Mouse (Mus musculus): ENCODE results near the gene Clns1a. TPM values are rescaled to one million over a fixed set of nuclear protein-coding genes. Genes with fewer than 3 reads are reported as not detected.
A peak's percentile ranks its signal among the peaks of the same experiment; 100 is the strongest.

The Clns1a gene
- total RNA-seq, 2 experiments from 2014 or later = 73.5 to 76.9 TPM

DNA sequence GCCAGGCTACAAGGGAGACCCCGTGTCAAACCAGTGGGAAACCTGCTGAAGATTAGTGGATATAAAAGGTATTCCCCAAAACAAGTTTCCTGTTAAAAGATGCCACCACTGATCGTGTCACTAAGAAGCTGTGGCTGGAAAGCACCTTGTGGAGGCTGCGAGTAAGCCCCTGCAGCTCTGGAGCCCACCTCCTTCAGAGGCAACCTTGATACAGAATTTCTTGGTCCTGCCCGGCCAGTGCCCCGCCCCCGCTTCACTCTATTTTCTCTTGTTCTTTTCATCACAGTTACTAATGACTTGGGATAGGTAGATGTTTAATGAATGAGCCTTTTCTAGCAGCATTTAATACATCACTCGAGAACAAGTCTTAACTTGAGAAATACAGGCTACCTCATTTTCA lies 29.6 kb downstream of the Clns1a start:
- DNase-seq (ENCODE audit: low spot score in 2 of 2) = no peak

GRCm38 (mm10) chr7:97726778-97727177 lies 30.3 kb downstream of the Clns1a start:
- no peak for DNase-seq (ENCODE audit: low spot score in 2 of 2)

DNA sequence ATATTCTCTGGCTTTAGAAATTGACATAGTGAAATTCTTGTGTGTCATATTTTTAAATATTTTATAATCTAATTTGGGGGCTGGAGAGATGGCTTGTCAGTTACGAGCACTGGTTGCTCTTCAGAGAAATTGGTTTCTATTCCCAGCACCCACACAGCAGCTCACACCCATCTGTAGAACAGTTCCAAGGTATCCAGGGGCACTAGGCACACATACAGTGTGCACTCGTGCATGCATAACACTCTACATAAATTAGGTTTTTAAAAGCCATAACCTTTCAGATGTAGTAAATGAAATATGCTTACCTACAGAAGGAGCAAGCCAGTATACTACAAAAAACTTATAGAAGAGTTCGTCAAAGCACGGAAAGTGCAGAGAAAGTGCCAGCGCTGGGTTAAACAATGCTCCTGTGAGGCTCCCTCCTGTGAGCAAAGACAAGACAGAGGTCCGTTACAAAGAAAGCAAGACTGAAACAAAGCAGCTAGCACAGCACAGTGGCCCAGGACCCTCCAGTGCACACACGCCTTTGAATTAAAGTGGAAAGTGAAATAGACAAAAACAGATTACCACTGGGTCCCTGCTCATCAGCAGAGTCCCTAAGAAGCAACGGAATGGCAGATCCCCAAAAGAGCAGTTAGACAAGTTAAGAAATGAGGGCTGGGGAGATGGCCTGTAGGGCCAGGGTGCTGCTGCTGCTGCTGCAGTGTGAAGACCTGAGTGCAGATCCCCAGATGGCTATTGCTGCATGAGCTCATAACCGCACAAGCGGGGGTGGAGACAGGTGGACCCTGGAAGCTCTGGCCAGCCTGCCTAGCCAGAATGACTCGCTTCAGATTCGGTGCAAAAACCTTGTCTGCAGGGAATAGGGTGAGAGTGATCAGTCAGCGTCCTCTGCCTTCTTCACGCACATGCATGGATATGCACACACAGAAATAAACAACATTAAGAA lies 32.5 kb downstream of the Clns1a start:
- DNase-seq (ENCODE audit: low spot score in 2 of 2) = no peak

DNA sequence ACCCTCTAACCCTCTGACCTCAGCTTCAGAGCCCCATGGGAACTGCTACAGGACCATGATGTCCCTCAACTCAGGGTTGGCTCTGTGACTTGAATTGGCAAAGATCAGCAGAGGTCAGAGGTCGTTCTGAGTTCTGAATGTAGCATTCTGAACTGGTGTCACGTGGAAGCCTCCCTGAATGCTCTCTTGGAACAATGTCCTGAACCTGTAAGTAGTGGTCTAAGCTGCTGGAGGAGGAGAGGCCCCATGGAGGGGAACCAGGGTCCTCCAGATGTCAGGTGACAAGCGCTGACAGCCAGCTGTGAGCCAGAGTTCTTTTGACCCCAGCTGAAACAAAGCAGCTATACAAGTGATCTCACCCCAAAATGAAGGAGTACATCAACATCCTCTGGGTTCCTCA lies 34.0 kb downstream of the Clns1a start:
- DNase-seq (ENCODE audit: low spot score in 2 of 2) = no peak

- no peak for DNase-seq (ENCODE audit: low spot score in 2 of 2)
These were observed 37.2 kb downstream of the Clns1a start for GRCm38 (mm10) chr7:97733606-97734005.

- no peak for DNase-seq (ENCODE audit: low spot score in 2 of 2)
These were observed 38.6 kb downstream of the Clns1a start for GRCm38 (mm10) chr7:97735021-97735420.

DNA sequence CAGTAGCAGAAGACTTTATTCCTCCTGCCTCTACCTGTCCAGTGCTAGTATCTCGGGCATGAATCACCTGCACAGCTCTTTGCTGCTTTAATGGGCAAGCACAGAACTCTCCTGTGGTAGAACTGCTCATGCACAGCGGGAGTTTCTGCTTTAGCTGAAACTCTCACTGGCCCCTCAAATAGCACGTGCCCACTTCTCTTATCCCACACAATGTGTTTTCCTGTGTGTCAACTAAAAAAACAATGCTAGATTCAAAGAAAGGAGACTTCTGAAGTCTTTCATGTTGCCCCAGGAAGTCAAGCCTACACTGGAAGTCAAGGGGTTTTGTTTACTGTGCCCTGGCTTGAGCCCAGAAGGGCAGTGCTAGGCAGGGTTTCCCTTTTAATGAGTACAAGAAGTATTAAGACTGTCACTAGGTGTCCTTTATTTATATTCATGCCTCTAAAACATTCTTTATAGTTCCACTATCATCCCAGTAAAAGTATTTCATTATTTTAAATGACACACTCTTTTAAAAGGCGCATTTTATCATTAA lies 39.5 kb downstream of the Clns1a start:
- no peak for DNase-seq (ENCODE audit: low spot score in 2 of 2)

GRCm38 (mm10) chr7:97737256-97737637 lies 40.8 kb downstream of the Clns1a start:
- DNase-seq (ENCODE audit: low spot score in 2 of 2) = no peak

DNA sequence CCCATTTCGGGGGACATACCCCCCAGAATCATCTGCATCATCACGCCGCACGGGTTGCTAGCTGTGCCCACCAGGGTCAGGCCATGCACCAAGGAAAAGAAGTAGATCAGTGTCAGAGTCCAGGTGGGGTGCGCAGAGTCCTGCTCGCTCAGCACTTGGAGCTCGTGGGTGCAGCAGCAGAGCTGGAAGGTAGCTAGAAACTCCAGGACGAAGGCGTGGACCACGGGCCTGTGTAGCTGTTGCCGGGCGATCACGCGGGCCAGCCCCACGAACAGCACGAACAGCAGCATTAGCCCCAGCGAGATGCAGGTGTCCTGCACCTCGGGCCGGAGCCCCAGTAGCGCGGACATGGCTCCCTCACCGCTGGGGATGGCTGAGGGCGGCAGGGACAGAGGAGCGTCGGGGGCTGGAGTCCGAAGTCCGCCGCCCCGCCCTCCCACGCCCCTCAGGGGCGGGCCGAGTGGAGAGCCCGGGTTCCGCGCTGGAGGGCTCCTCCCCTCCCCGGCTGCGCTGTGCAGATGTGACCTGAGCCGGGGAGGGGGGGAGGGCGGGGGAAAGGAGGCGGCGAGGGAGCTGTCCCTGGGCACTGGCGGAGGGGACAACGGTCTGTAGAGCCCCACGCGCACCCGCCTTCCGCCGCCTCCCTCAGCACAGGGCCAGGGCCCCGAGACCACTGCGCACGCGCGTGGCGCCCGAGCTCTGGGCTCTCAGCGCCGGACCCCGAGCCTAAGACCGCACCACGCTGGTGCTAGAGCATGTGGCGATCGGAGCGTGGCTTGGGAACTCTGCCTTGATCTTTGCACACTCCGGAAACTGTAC lies 41.4 kb downstream of the Clns1a start, which contains the start of gene Aqp11:
TSS of gene Aqp11 (minus strand) at position 652 of the 819 bp plus-strand sequence.
- peak; percentile 70 to 71 for DNase-seq (ENCODE audit: low spot score in 2 of 2)

- DNase-seq (ENCODE audit: low spot score in 2 of 2) = no peak
These were observed 44.5 kb downstream of the Clns1a start for GRCm38 (mm10) chr7:97740948-97741347.

- DNase-seq (ENCODE audit: low spot score in 2 of 2) = no peak
These were observed 45.4 kb downstream of the Clns1a start for GRCm38 (mm10) chr7:97741756-97742291.

DNA sequence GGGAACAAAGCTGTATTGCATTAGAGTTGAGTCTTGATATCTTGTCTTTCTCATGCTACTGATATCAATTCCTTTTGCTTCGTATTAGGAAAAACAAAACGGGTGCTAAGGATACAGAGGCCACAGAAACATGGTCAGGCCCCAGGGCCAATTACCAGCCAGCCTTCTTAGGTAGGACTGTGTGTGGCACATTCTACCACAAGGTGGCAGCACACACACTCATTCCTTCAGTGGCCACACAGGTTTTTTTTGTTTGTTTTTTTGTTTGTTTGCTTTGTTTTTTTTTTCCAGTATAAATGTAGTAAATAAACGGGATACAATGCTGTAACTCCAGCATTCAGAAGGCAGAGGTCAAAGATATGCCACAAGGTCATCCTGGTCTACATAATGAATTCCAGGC lies 48.9 kb downstream of the Clns1a start:
- peak in 1 of 2 experiments; percentile 68 for DNase-seq (ENCODE audit: low spot score in 2 of 2)

DNA sequence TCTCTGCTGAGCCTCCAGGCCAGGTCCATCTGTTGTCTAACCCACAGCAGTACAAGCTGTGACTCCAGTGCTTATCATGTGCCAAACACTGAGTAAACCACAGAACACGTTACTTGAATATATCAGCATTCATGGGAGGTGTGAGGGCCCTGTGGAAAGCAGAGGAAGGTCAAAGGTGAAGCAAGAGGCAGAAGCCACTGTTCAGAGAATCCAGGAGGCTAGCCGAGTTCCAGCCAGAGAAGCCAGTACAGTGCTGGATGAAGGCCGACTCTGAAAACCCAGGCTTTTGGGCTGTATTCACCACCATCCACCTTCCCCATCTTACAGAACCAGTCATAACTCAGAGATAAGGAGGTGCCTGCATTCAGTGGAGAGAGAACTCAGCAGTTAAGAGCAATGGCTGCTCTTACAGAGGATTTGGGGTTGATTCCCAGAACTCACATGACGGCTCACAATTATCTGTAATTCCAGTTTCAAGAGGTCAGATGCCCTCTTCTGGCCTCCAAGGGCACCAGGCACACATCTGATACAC lies 50.8 kb downstream of the Clns1a start:
- DNase-seq (ENCODE audit: low spot score in 2 of 2) = no peak

DNA sequence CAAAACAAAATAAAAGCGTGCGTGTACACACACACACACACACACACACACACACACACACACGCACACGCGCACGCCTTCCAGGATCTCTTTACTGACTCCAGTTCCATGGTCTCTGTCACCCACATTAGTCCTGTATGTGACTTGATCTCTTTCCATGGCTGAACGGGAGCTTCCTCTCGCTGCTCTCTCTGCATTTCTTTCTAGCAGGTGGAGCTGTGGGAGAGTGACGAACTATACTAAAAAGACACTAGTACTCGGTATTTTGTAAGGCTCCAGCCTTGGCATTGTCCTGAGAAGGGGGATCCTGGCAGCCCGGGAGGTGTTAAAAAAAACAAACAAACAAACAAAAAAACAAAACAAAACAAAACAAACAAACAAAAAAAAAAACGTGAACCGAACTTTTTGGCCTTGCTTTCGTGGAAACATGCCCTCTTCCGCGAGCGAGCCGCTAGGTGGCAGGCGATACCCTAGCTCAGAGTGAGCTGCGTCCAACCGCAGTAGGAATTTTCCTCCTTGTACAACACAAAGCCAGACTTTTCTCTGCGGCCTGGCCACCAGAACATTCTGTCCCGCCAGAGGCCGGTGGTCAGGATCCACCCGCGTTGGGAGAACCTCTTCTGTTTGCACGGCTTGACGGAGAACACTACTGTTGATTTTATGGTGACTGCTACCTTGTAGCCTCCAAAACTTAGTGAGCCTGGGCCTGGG lies 51.5 kb downstream of the Clns1a start:
- peak; percentile 89 to 90 for DNase-seq (ENCODE audit: low spot score in 2 of 2)

GRCm38 (mm10) chr7:97748527-97749206 lies 52.2 kb downstream of the Clns1a start:
- no peak for DNase-seq (ENCODE audit: low spot score in 2 of 2)

DNA sequence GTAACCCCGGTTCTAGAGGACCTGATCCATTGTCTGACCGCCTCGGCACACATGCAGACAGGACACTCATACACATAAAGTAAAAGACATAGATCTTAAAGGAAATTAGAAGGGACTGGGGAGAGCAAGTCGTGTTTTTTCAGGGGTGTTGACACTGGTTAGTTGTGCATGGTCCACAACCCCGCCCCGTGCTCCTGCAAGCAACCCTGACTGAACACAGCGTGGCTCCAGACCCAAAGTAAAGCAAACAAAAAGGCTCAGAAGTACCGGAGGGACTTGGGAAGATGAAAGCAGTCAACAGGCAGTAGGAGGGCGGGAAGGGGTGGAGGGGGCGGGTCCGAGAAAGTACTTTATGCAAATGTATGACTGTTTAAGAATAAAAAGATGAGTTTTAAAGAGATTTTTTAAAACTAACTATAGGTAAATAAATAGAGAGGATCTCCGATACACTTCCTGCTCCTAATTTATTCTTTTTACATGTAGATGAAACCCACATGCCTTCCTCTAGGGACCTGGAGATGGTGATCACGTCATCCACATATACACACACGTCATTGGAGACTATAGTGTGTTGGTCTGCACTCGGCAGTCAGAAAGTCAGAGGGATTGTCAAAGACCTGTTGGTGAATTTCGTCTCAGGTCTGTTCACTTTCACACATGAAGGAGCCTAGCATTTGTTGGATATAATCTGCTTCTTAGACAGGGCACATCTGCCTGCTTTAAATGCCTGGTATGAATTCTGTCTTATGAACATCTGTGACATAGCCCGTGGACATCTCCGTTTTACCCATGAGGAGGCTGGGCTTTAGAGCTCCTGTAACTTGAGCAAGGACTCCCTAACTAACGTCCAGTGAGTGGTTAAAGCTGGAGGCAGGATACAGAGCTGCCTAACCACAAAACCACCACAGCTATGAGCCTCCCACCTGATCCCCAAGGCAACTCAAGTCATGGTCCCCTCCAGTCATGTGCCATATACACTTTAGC lies 53.1 kb downstream of the Clns1a start:
- no peak for DNase-seq (ENCODE audit: low spot score in 2 of 2)

DNA sequence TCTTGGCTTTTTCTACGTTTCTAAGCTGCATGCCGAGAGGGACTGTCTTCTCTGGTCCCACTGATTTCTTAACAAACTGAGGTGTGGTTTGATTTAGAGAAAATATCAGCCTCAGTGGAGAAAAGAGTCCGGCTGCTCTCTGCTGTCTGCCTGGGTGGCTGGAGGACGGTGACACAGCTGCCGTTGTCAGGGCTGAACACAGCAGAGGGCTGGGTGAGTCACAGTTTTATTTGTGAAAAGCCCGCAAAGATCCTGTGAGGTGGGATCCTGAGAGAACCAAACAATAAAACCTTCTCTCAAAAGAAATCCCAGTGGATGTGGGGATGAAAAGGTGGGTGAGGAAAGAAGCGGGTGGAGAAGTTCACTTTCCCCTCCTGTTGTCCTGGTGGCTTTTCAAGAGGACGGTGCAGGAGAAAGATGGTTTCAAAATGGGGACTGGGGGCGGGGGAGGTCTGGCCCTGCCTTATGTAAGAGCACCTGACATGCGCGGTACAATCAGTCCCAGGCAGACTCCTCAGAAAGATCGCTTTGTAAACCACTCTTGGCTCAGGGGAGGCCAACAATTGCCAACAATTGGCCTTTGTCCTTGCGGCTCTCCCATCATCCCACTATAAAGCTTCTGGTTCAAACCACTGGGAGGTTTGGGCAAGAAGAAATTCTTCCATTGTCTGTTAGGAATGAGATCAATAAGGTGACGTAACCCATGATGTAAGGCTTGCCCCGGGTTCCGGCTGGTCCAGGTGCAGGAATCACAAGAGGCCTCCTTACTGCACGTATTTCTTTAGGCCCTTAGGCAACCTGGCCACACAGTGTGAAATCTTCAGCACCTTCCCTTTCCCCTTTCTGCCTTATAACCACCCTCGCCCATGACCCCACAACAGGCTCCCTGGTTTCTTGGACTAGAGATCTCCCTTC lies 60.8 kb downstream of the Clns1a start:
- no peak for DNase-seq (ENCODE audit: low spot score in 2 of 2)

DNA sequence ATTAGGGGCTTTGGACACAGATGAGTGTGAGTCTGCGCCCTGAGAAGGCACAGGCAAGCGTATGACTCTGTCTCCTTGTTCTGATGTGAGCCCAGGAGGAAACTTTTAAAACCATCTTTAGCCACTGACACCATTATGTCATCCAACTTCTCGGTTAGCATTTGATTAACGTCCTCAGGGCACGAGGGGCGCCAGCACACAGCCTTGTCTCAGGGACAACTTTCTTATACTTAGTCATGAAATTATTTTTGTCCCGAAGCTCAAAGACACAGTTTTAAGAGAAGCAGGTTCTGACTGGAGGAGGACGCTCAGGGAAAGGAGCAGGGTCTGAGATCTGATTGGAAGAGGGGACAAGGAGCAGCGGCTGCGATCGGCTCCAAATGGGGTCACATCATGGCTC lies 68.2 kb downstream of the Clns1a start:
- no peak for DNase-seq (ENCODE audit: low spot score in 2 of 2)

Measured in layer of hippocampus, postnatal 14 days (tissue).